Mouse (Mus musculus) ES-E14 (cell line): ENCODE measurements at regions not wholly inside any gene's neighbourhood (a gene's known extent, or its start where the extent isn't known, plus 50 kb on each side); places are given as distances from the start of the nearest gene placed in this dataset.

Experiments
- DNase-seq: peaks from one replicate; pipeline ENCODE4 v3.0.0-alpha.2; 2013; ENCODE audit warnings: low read depth, low spot score
- H3K27ac ChIP-seq: 2 replicates; pipeline ENCODE4 v1.5.1; 2012; ENCODE audit warnings: low read depth, mild to moderate bottlenecking, low read length, moderate library complexity, mixed read lengths; ENCODE audit not compliant: poor library complexity, insufficient read depth, severe bottlenecking
- H3K36me3 ChIP-seq: 2 replicates; pipeline ENCODE4 v1.6.1; 2012; ENCODE audit warnings: mild to moderate bottlenecking, low read length, moderate library complexity, mixed read lengths; ENCODE audit not compliant: control insufficient read depth, poor library complexity, insufficient read depth, severe bottlenecking
- H3K4me1 ChIP-seq, 2 experiments: fragments of 150-350 bp in 1 of 2; sonication (generic) in 1 of 2; 2 replicates each; pipeline ENCODE4 v1.6.1; 2012; ENCODE audit warnings: low read length in 2 of 2, mild to moderate bottlenecking in 1 of 2, mixed read lengths in 1 of 2; ENCODE audit not compliant: control insufficient read depth in 2 of 2, insufficient read depth in 2 of 2, poor library complexity in 1 of 2
- H3K4me3 ChIP-seq, 2 experiments: fragments of 150-350 bp in 1 of 2; sonication (generic) in 1 of 2; 2 replicates each; pipeline ENCODE4 v1.5.1; 2012; ENCODE audit warnings: low read length in 2 of 2, low read depth in 1 of 2, mild to moderate bottlenecking in 1 of 2, mixed read lengths in 1 of 2; ENCODE audit not compliant: insufficient read depth in 1 of 2, poor library complexity in 1 of 2, severe bottlenecking in 1 of 2
- H3K9ac ChIP-seq: 2 replicates; pipeline ENCODE4 v1.6.1; 2012; ENCODE audit warnings: low read depth, mild to moderate bottlenecking, low read length, mixed read lengths; ENCODE audit not compliant: poor library complexity, insufficient read depth, severe bottlenecking
- H3K9me3 ChIP-seq: fragments of 150-350 bp; sonication (generic); 2 replicates; pipeline ENCODE4 v1.6.1; 2012; ENCODE audit warnings: low read depth, mild to moderate bottlenecking, low read length; ENCODE audit not compliant: control insufficient read depth, insufficient read depth
- CHD2 ChIP-seq: IDR thresholded peaks from 2 replicates; pipeline ENCODE4 v1.6.1; 2014; ENCODE audit warnings: mild to moderate bottlenecking, low read depth, low read length, inconsistent platforms
- HCFC1 ChIP-seq: IDR thresholded peaks from 2 replicates; pipeline ENCODE4 v1.6.1; 2012; ENCODE audit warnings: low read length, inconsistent platforms, borderline replicate concordance; ENCODE audit not compliant: insufficient read depth
- MAFK ChIP-seq: IDR thresholded peaks from 2 replicates; pipeline ENCODE4 v1.6.1; 2014; ENCODE audit warnings: mild to moderate bottlenecking, low read depth, low read length, inconsistent platforms; ENCODE audit not compliant: insufficient read depth
- ZC3H11A ChIP-seq: IDR thresholded peaks from 2 replicates; pipeline ENCODE4 v1.6.1; 2012; ENCODE audit warnings: low read depth, mild to moderate bottlenecking, inconsistent platforms, low read length, borderline replicate concordance
- ZNF384 ChIP-seq: IDR thresholded peaks from 2 replicates; pipeline ENCODE4 v1.6.1; 2012; ENCODE audit warnings: low read depth, low read length, inconsistent platforms
- in situ Hi-C, 2 experiments: fragments of 600-800 bp; cut with MboI; formaldehyde crosslinking; loops; one replicate each; pipeline ENCODE4 v1.15.1; 2025; ENCODE audit warnings: low sequenced_read_pairs in 2 of 2, inconsistent platforms in 1 of 2; ENCODE audit not compliant: unreplicated experiment in 2 of 2

DNA sequence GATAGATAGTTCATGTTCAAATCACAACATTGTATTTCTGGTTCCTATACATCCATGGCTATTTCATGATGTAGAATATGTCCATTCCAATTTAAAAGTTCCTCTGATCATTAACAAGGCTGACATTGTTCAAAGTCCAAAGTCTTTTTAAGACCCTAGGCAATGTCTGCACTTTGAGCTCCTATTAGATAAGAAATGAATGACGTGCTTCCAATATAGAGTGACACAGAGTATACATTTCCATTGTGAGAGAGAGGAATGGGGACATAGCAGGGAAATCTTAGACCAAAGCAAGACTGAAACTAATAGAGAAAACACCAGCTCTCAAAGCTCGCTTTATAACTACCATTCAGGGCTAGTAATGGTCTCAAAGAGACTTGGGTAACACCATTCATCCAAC lies 153.5 kb downstream of the Mex3b start:
- Histone ChIP-seq H3K9ac (no peak overlapping the region), H3K9me3 (no peaks in the 10 kb centered on the region), H3K27ac (no peak overlapping the region), H3K4me1 (no peaks in the 10 kb centered on the region), H3K36me3 (no peaks in the 10 kb centered on the region), H3K4me3 (no peak overlapping the region)
- TF ChIP-seq CHD2, result no peak
- TF ChIP-seq MAFK, result no peak
- no peak for TF ChIP-seq ZNF384
- TF ChIP-seq HCFC1, result no peak
- no peak for TF ChIP-seq ZC3H11A
- DNase-seq, result no peak
- in situ Hi-C loops, result loop anchor here in 1 of 2 experiments (10.0 kb wide), 1 partner anchor 64 kb away; no protein-coding TSS in a partner anchor

DNA sequence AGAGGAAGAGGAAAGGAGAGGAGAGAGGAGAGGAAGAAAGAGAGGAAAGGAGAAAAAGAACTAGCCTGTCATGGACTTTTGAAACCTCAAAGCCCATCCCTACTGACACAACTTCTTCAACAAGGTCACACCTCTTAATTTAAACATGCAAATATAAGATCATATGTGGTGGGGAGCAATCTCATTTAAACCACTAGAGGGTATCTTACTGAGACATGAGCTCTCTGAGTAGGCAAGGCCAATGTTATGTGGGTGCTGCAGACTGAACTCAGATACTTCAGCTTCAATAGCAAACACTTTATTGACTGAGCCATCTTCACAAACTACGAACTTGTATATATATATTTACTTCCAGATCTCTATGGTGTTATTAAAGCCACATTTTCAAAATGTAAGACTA lies 156.9 kb downstream of the Mex3b start:
- Histone ChIP-seq H3K4me1 (no peaks in the 10 kb centered on the region), H3K4me3 (no peak overlapping the region), H3K9ac (no peak overlapping the region), H3K27ac (no peak overlapping the region), H3K36me3 (no peaks in the 10 kb centered on the region), H3K9me3 (no peaks in the 10 kb centered on the region)
- DNase-seq, result no peak
- in situ Hi-C loops, result loop anchor here in 1 of 2 experiments (10.0 kb wide), 1 partner anchor 61 kb away; no protein-coding TSS in a partner anchor
- TF ChIP-seq HCFC1 (no peak), MAFK (no peak), ZNF384 (no peak), ZC3H11A (no peak)

DNA sequence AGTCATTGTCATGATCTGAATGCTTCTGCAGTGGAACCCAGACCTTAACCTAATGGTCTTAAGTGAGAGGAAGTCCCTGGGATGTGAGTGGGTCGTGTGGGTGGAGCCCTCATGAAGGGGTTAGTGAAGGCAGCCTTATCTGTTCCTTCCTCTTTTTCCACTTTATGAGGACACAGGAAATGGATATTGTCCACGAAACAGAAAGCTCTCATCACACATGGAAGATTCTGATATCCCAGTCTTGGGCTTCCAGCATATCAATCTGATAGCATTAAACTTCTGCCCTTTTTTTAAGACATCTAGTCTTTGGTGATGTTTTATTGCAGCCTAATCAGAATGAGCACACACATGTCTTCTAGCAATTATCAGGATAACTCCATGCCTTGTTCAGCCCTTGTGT lies 164.0 kb downstream of the Mex3b start:
- Histone ChIP-seq H3K9ac (no peak overlapping the region), H3K27ac (no peak overlapping the region)
- in situ Hi-C loops, result no loop called here

DNA sequence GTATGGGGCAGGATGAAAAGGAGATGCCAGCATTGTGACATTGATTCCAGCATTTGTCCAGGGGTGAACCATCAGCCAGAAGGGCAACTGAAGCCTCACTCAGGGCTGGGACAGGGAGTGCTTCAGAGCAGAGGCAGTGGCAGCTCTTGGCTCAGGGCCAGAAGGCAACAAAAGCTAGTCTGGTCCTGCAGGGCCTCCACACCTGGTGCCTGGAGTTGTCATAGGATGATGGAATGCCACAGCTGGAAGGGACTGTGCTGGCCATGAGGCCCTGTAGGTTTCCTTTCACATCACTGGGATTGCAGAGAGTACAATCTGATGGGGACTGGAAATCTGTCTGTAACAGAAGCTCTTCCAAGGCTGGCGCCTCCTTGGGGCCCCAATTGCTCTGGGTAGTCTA lies 164.9 kb downstream of the Mex3b start:
- no peak for DNase-seq
- H3K27ac ChIP-seq, result no peak overlapping the region
- no peak overlapping the region for H3K9ac ChIP-seq

More for the DNA sequence above, 164.0 kb downstream of the Mex3b start:
- no peaks in the 10 kb centered on the region for H3K9me3 ChIP-seq
- H3K36me3 ChIP-seq, result no peaks in the 10 kb centered on the region
- no peak for TF ChIP-seq MAFK
- no peak for TF ChIP-seq ZNF384
- no peak for TF ChIP-seq ZC3H11A
- no peak for TF ChIP-seq CHD2
- TF ChIP-seq HCFC1, result no peak
- no peak overlapping the region for H3K4me3 ChIP-seq
- no peak for DNase-seq
- H3K4me1 ChIP-seq, result no peaks in the 10 kb centered on the region

DNA sequence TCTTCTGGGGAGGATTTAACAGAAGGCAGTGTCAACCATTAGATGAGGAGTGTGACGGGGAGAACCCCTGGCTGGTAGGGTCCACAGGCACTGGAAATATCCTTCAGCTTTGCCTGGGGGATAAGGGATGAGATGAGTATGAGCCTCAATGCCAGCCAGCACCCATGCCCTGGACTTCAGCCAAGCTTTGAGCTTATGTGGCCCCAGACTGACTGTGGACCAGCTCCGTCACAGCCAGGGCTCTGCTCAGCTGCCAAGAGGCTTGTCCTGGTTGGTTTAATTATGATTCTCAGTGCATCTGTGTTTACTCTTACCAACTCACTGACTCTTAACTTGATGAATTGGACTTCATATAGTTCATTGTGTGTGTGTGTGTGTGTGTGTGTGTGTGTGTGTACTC lies 165.8 kb downstream of the Mex3b start:
- in situ Hi-C loops, result no loop called here
- no peaks in the 10 kb centered on the region for H3K9me3 ChIP-seq
- H3K4me1 ChIP-seq, result peaks cover 0 to 4% of the 10 kb centered on the region in 2 experiments; a peak in 1 of 4 replicates
- H3K27ac ChIP-seq, result no peak overlapping the region
- no peak for DNase-seq
- TF ChIP-seq ZC3H11A (no peak), ZNF384 (no peak), HCFC1 (no peak), CHD2 (no peak), MAFK (no peak)
- H3K9ac ChIP-seq, result no peak overlapping the region
- H3K36me3 ChIP-seq, result no peaks in the 10 kb centered on the region
- H3K4me3 ChIP-seq, result no peak overlapping the region

More for the DNA sequence above, 164.9 kb downstream of the Mex3b start:
- TF ChIP-seq ZC3H11A (no peak), CHD2 (no peak), MAFK (no peak), HCFC1 (no peak), ZNF384 (no peak)
- in situ Hi-C loops, result no loop called here
- Histone ChIP-seq H3K36me3 (no peaks in the 10 kb centered on the region), H3K4me3 (no peak overlapping the region), H3K9me3 (no peaks in the 10 kb centered on the region), H3K4me1 (no peaks in the 10 kb centered on the region)
